Mouse (Mus musculus) frontal cortex, adult 2 months (tissue): ENCODE results near the gene Rbms3. TPM values are rescaled to one million over a fixed set of nuclear protein-coding genes. Genes with fewer than 3 reads are reported as not detected.

Source experiments
- DNase-seq, 2 experiments: peaks; one replicate each; pipeline ENCODE4 v3.0.0; 2022; ENCODE audit warnings: low spot score in 1 of 2; ENCODE audit errors: extremely low spot score in 1 of 2
- polyA plus RNA-seq: library from polyadenylated mRNA; depleted of rRNA; stranded (reverse); fragments of >200 nt; gene quantifications from 2 replicates; pipeline ENCODE4 v1.2.3, GENCODE M21; 2012

Rbms3 gene
- polyA plus RNA-seq, 1 experiment, result 5.7 TPM

DNA sequence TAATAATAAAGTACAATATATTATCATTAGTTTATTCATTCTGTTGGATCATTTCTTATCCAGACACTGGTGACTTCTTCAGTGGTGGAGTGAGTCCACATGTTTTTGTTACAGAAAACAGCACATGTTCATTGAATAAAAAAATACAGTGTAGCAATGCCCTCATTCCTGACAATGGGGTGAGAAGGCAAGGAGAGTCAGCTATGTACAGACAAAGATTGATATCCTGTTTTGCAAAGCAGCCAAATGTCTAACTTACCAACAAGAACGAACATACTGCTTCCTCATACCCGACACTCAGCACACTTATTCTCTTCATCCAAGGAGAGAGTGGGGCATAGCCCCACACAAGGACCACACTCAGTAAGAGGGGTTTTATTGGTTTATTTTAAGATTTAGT lies 559.1 kb downstream of the Rbms3 start:
- DNase-seq, result no peak

DNA sequence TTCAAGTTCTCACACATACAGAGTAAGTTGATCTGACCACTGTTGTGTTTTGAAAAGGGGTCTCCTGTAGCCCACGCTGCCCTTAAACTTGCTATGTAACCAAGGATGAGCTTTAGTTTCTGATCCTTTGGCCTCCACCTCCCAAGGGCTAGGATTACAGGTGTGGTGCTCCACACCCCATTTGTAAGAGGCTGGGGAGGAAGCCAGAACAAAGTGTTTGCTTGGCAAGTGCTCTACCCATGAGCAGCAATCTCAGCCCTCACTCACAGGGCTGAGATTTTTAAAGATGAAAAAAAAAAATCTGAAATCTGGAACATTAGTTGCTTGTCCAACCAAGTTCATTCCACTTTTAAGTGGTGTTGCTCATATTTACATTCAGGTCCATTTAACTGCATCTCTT lies 560.5 kb downstream of the Rbms3 start:
- no peak for DNase-seq

- no peak for DNase-seq
Measured at GRCm38 (mm10) chr9:117067703-117068419, 561.9 kb downstream of the Rbms3 start.

DNA sequence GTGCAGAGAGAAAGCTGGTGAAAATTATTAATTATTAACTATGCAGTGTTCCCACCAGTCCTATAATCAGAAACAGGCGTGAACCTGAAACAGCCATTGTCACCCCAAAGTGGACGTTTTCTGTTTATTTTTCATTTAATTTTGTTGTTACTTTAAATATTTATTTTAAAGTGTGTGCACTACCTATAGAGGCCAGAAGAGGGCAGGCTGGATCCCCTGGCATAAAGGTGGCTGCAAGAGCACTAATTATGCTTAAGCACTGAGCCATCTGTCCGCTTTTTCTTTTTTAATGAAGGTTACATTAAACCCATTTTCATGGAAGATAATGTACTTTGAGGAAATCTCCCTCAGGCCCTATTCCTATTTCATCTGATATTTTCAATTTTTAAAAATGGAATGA lies 563.2 kb downstream of the Rbms3 start:
- no peak for DNase-seq

- DNase-seq, result no peak
Measured at GRCm38 (mm10) chr9:117065601-117066000, 564.1 kb downstream of the Rbms3 start.

DNA sequence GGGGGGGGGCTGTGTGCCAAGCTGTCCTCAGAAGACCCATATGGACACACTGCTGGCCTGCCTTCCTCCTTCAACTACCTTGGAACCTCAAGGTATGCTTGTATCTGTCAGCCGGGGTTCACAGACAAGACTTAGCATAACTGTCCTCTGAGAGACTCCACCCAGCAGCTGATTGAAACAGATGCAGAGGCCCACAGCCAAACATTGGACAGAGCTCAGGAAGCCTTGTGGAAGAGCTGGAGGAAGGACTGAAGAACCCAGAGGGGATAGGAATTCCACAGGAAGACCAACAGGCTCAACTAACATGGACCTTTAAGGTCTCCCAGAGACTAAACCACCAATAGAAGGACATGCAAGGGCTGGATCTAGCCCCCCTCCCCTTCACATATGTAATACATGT lies 570.1 kb downstream of the Rbms3 start:
- DNase-seq, result no peak

- no peak for DNase-seq
Measured at GRCm38 (mm10) chr9:117059135-117059534, 570.6 kb downstream of the Rbms3 start.

DNA sequence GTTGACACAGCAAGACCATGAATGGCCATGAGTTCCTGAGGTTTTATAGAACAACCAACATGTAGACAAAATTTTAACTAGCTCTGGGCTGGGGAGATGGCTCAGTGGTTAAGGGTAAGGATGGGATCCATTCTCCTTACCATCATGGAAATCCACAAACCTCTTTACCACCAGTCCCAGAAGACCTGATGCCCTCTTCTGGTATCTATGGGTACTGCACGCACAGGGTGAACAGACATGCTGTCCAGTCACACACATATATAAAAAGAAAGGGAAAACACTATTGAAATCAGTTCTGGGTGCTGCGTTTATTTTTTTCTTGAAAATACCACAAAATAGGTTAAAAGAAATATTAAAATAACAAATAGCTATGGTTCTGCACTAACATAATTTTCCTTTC lies 577.8 kb downstream of the Rbms3 start:
- no peak for DNase-seq

- peak; percentile 2 to 23 for DNase-seq
Measured at GRCm38 (mm10) chr9:117048641-117049040, 581.1 kb downstream of the Rbms3 start.

DNA sequence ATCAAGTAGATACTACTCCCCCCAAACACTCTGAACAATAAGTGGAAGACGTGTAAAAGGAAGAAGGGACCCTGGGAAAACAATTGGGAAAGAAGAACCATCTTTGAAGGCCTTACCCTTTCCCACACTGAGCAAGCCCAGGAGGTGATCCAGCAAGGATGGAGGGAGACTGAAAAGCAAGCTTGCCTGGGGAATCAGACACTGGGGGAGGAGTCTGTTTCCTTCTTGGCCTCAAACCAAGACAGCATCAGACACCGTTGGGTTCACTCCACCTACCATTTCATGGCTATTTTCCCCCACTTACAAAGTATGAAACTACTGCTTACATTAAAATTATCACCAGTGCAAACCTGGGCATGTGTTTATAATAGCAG lies 587.7 kb downstream of the Rbms3 start:
- no peak for DNase-seq

DNA sequence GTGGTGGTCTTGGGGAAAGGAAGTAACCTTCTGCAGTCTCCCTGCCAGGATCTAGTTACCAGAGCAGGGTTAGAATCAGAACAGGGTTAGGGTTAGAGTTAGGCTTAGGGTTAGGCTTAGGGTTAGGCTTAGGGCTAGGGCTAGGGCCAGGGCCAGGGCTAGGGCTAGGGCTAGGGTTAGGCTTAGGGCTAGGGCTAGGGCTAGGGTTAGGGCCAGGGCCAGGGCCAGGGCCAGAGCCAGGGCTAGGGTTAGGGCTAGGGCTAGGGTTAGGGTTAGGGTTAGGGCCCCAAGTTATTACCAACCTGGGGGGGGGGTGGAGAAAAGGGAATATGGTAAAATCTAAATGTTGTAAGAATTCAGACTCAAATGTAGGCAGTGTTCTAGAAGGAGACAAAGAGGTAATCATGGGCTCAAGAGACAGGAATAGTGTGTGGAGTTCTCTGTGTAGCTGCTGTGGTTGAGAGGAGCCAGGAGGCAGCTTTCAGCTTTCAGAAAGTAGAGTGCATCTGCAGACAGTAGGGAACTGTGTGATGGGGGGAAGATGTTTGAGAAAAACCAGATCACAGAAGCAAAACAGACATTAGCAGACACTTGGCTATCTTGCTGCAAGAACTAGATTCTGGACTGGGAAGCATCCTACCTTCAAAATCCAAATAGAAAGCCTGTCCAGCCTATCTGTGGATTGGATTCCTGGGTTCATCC lies 588.3 kb downstream of the Rbms3 start:
- no peak for DNase-seq

DNA sequence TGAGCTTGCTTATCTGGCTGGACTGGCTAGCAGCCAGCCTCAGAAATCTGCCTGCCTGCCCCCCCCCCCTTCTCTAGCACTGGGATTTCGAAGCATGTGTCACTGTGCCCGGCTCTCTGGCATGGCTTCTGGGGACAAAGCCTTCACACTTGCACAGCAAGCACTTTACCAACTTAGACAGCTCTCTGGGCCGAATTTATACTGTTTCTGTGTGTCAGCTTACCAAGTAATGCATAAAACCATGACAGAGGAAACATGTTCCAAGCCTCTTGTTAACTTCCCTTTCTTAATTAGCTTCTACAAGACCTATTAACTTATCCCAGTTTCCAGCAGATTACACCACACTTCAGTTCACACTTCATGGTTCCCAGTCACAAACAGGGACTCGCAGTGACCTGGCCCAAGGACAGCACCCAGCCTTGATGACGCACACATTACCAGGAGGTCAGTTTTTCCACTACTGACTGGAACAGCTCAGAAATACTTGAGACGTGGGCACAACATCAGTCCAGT lies 589.7 kb downstream of the Rbms3 start:
- no peak for DNase-seq

DNA sequence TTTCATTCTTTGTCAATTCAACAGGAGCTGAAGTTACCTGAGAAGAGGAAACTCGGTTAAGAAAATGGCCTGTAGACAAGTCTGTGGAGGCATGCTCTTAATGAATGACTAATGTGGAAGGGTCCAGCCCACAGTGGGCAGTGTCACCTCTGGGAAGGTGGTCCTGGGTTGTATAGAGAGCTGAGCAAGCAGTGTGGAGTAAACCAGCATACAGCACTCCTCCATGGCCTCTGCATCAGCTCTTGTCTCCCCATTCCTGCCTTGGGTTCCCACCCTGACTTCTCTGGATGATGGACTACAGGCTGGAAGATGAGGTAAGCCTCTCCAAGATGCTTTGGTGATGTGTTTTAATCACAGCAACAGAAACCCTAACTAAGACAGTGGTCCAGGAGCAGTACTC lies 597.0 kb downstream of the Rbms3 start:
- DNase-seq, result no peak

GRCm38 (mm10) chr9:117031237-117031636 lies 598.5 kb downstream of the Rbms3 start:
- DNase-seq, result no peak

GRCm38 (mm10) chr9:117030837-117031236 lies 598.9 kb downstream of the Rbms3 start:
- DNase-seq, result no peak

DNA sequence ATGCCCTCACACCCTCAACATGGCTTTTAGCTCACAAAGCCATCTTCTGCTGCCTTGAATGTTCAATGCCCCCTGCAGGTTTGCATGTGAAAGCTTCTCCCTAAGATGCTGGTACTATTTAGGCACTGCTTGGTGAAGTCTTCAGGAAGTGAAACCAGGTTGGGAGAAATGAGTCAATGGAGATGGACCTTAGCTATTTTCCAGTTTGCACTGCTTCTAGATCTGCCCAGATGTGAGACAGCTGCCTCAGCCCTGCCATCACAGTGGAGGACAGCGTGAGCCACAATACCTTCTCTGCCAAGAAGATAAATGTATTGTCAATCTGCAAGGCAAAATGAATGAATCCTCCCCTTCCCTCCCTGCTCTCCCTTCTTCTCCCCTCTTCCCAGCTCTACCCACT lies 599.8 kb downstream of the Rbms3 start:
- DNase-seq, result no peak

DNA sequence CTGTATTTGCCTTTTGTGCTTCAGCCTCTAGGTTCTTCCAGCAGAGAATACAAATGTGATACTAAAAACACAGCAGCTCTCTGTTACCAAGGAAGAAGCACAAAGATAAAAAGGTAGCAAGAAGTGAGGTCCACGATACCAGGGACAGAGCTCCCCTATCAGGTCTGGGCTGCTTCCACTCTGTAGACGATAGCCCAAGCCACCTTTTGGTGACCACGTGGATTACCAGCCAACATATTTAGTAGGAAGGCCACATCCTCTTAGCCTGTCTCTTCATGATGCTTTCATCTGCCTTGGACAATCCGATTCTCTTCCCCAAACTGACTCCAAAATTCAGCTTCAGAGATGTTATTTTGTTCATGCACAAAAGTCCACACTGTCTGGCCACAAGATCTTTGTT lies 601.1 kb downstream of the Rbms3 start:
- no peak for DNase-seq

DNA sequence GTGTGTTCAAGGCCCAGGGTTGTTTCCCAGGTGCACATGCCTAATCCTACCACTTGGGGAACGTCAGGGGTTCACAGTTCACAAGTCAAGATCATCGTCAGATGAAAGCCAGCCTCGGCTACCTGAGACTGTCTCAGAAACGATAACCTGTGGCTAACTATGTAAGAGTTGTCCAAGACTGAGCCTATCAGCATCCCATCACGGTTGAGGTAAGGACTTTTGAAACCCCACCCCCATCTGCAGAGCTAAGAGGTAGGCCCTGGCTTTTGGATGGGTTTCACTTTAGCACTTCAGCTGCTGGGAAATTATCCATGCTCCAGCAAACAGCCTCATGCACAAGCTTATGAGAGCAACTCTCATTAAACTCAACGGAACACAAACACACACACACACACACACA lies 607.6 kb downstream of the Rbms3 start:
- no peak for DNase-seq

GRCm38 (mm10) chr9:117021506-117021905 lies 608.2 kb downstream of the Rbms3 start:
- no peak for DNase-seq

- no peak for DNase-seq
Measured at GRCm38 (mm10) chr9:117020216-117020615, 609.5 kb downstream of the Rbms3 start.

- no peak for DNase-seq
Measured at GRCm38 (mm10) chr9:117018741-117019163, 611.0 kb downstream of the Rbms3 start.

- DNase-seq, result no peak
Measured at GRCm38 (mm10) chr9:117018301-117018700, 611.4 kb downstream of the Rbms3 start.
